Mouse (Mus musculus) myocyte (in vitro differentiated cells): ENCODE data around the gene Kdm1b. TPM values are rescaled to one million over a fixed set of nuclear protein-coding genes. Genes with fewer than 3 reads are reported as not detected.

Source experiments
- H3K27me3 ChIP-seq: one replicate; pipeline ENCODE4 v1.6.1; 2011; ENCODE audit not compliant: control insufficient read depth, insufficient read depth, insufficient read length
- H3K36me3 ChIP-seq: one replicate; pipeline ENCODE4 v1.6.1; 2011; ENCODE audit not compliant: control insufficient read depth, insufficient read depth
- H3K4me2 ChIP-seq: one replicate; pipeline ENCODE4 v1.6.1; 2011; ENCODE audit warnings: low read depth, control low read depth
- H3K4me3 ChIP-seq: one replicate; pipeline ENCODE4 v1.5.1; 2011; ENCODE audit warnings: mild to moderate bottlenecking, control low read depth, moderate library complexity
- H3K79me2 ChIP-seq: one replicate; pipeline ENCODE4 v1.6.1; 2011; ENCODE audit not compliant: control insufficient read depth, insufficient read depth
- H3ac ChIP-seq: one replicate; pipeline ENCODE4 v1.6.1; 2011; ENCODE audit not compliant: control insufficient read depth, insufficient read length
- CEBPB ChIP-seq: IDR thresholded peaks from 2 replicates; pipeline ENCODE4 v1.6.1; 2011; ENCODE audit warnings: mild to moderate bottlenecking, moderate library complexity; ENCODE audit not compliant: poor library complexity, insufficient read depth, severe bottlenecking
- E2F4 ChIP-seq: IDR thresholded peaks from one replicate; pipeline ENCODE4 v1.6.1; 2011; ENCODE audit warnings: mild to moderate bottlenecking, control low read depth, moderate library complexity; ENCODE audit not compliant: insufficient read depth
- MAX ChIP-seq: IDR thresholded peaks from one replicate; pipeline ENCODE4 v1.6.1; 2011; ENCODE audit warnings: low read depth, mild to moderate bottlenecking, control low read depth
- MYOD1 ChIP-seq, 3 experiments: IDR thresholded peaks; one replicate each; pipeline ENCODE4 v1.6.1; 2011; ENCODE audit warnings: control low read depth in 2 of 3, low read depth in 2 of 3, mild to moderate bottlenecking in 2 of 3, moderate library complexity in 1 of 3; ENCODE audit not compliant: insufficient read length in 2 of 3, control insufficient read depth in 1 of 3
- MYOG ChIP-seq, 3 experiments: IDR thresholded peaks; one replicate each; pipeline ENCODE4 v1.6.1; 2011; ENCODE audit warnings: control low read depth in 2 of 3, low read depth in 2 of 3, mild to moderate bottlenecking in 2 of 3; ENCODE audit not compliant: insufficient read length in 2 of 3, control insufficient read depth in 1 of 3, insufficient read depth in 1 of 3
- POLR2A ChIP-seq: IDR thresholded peaks from one replicate; pipeline ENCODE4 v1.6.1; 2011; ENCODE audit warnings: low read depth, mild to moderate bottlenecking, control low read depth, moderate library complexity; ENCODE audit not compliant: insufficient read length
- POLR2AphosphoS2 ChIP-seq: IDR thresholded peaks from one replicate; pipeline ENCODE4 v1.6.1; 2011; ENCODE audit warnings: low read depth, control low read depth; ENCODE audit not compliant: insufficient read length
- REST ChIP-seq: IDR thresholded peaks from one replicate; pipeline ENCODE4 v1.6.1; 2011; ENCODE audit warnings: mild to moderate bottlenecking, control low read depth, moderate library complexity; ENCODE audit not compliant: insufficient read depth, insufficient read length
- SRF ChIP-seq: IDR thresholded peaks from one replicate; pipeline ENCODE4 v1.6.1; 2011; ENCODE audit warnings: low read depth; ENCODE audit not compliant: control insufficient read depth, insufficient read length
- TCF12 ChIP-seq: IDR thresholded peaks from one replicate; pipeline ENCODE4 v1.6.1; 2011; ENCODE audit warnings: mild to moderate bottlenecking, control low read depth; ENCODE audit not compliant: poor library complexity, insufficient read depth, severe bottlenecking
- TCF3 ChIP-seq: IDR thresholded peaks from one replicate; pipeline ENCODE4 v1.6.1; 2011; ENCODE audit warnings: low read depth, control low read depth; ENCODE audit not compliant: insufficient read length
- USF1 ChIP-seq: IDR thresholded peaks from one replicate; pipeline ENCODE4 v1.6.1; 2011; ENCODE audit warnings: low read depth, mild to moderate bottlenecking, control low read depth, moderate library complexity
- polyA plus RNA-seq: library from polyadenylated mRNA; unstranded; fragments of >200 nt; fragmentation: generic; extraction: Trizol; gene quantifications from one replicate; pipeline ENCODE4 v1.2.1, GENCODE M21; 2012; ENCODE audit warnings: missing spikeins

Gene Kdm1b
- polyA plus RNA-seq, 1 experiment, result 5.0 TPM

- Histone ChIP-seq H3K4me3 (no peak overlapping the region), H3ac (no peak overlapping the region), H3K36me3 (peaks cover 9% of the 10 kb centered on the region), H3K27me3 (no peaks in the 10 kb centered on the region), H3K79me2 (no peaks in the 10 kb centered on the region), H3K4me2 (no peak overlapping the region)
- TF ChIP-seq POLR2A (no peak), TCF3 (no peak), MAX (no peak), REST (no peak), CEBPB (no peak), SRF (no peak), MYOG (IDR thresholded peaks at IDR 0.05; ENCODE audit: control insufficient read depth in 1 of 3, insufficient read depth in 1 of 3, insufficient read length in 2 of 3, low read depth in 2 of 3) (no peak), TCF12 (no peak), MYOD1 (IDR thresholded peaks at IDR 0.05; ENCODE audit: control insufficient read depth in 1 of 3, insufficient read length in 2 of 3, low read depth in 2 of 3) (no peak), USF1 (no peak), E2F4 (no peak), POLR2AphosphoS2 (no peak)
Measured at GRCm38 (mm10) chr13:47056126-47056525, 12.8 kb downstream of the Kdm1b start.

DNA sequence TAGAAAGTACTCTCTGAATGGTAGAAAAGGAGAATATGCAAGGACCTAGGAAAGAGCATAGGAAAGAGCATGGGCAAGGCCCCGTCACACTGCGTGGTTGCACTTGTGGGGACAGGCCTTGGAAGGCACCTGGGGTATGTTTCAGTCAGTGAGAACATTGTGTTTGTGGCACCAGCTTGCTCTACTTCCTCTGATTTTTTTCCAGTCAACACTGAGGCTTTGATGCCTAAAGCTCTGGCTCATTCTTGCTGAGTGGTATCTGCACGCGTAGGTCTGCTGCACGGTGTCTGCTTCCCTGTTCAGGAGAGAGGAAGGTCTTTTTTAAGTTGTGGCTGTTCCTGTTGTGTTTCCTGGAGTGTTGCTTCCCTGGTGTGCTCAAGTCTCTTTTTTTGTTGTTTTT is 13.5 kb downstream of the Kdm1b start:
- no peak overlapping the region for H3ac ChIP-seq
- H3K4me2 ChIP-seq, result no peak overlapping the region
- H3K79me2 ChIP-seq, result no peaks in the 10 kb centered on the region
- peaks cover 9% of the 10 kb centered on the region for H3K36me3 ChIP-seq
- no peak overlapping the region for H3K4me3 ChIP-seq
- no peaks in the 10 kb centered on the region for H3K27me3 ChIP-seq
- TF ChIP-seq MAX (no peak), TCF3 (no peak), REST (no peak), MYOG (IDR thresholded peaks at IDR 0.05; ENCODE audit: control insufficient read depth in 1 of 3, insufficient read depth in 1 of 3, insufficient read length in 2 of 3, low read depth in 2 of 3) (no peak), MYOD1 (IDR thresholded peaks at IDR 0.05; ENCODE audit: control insufficient read depth in 1 of 3, insufficient read length in 2 of 3, low read depth in 2 of 3) (no peak), TCF12 (no peak), CEBPB (no peak), E2F4 (no peak), SRF (no peak), POLR2AphosphoS2 (no peak), POLR2A (no peak), USF1 (no peak)

DNA sequence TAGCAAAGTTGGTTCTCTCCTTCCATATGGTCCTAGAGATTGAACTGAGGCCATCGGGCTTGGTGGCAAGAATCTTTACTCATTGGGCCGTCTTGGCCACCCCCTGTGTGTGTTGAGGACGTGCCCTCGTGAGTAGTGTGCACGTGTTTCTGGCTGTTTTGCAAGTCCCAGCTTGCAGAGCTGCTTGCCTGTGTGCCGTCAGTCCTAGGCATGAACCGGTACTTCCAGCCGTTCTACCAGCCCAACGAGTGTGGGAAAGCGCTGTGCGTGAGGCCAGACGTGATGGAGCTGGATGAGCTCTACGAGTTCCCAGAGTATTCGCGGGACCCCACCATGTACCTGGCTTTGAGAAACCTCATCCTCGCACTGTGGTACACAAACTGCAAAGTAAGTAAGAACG is 19.5 kb downstream of the Kdm1b start:
- H3K4me3 ChIP-seq, result no peak overlapping the region
- TF ChIP-seq CEBPB, result no peak
- TF ChIP-seq MYOG (IDR thresholded peaks at IDR 0.05; ENCODE audit: control insufficient read depth in 1 of 3, insufficient read depth in 1 of 3, insufficient read length in 2 of 3, low read depth in 2 of 3), result no peak
- TF ChIP-seq TCF3, result no peak
- no peak for TF ChIP-seq E2F4
- TF ChIP-seq TCF12, result no peak
- TF ChIP-seq POLR2A, result no peak
- no peak for TF ChIP-seq SRF
- TF ChIP-seq USF1, result no peak
- TF ChIP-seq MAX, result no peak
- no peak for TF ChIP-seq MYOD1 (IDR thresholded peaks at IDR 0.05; ENCODE audit: control insufficient read depth in 1 of 3, insufficient read length in 2 of 3, low read depth in 2 of 3)
- no peak for TF ChIP-seq REST
- TF ChIP-seq POLR2AphosphoS2, result no peak
- H3K79me2 ChIP-seq, result no peaks in the 10 kb centered on the region
- peaks cover 20% of the 10 kb centered on the region for H3K36me3 ChIP-seq
- H3K4me2 ChIP-seq, result no peak overlapping the region
- no peaks in the 10 kb centered on the region for H3K27me3 ChIP-seq
- H3ac ChIP-seq, result no peak overlapping the region

DNA sequence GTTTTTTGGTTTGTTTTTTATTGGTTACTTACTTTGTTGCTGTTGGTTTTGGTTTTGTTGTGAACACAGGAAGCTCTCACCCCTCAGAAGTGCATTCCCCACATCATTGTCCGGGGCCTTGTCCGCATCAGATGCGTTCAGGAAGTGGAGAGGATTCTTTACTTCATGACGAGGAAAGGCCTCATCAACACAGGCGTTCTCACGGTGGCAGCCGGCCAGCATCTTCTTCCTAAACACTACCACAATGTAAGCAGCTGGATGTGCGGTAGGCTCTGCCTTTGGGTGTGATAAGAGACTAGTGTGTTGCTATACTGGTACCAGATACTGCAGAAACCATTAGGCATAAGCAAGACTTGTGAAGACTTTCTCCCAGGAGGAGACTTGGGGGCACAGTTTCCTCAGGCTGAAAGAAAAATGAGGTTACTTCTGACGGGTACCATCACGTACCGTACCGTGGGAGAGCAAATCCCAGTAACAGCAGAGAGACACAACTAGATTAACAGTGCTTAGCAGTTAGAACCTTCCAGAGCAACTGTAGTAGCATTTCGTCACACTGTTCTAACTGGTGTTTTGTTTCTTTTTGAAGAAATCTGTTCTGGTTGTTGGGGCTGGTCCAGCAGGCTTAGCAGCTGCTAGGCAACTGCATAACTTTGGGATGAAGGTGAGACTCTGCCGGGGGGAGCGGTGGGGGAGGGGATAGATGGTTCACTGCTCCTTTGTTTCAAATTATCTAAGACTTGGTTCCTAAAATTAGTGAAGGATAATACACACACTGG is 20.9 kb downstream of the Kdm1b start:
- TF ChIP-seq REST, result no peak
- Histone ChIP-seq H3K36me3 (peaks cover 14% of the 10 kb centered on the region), H3K4me2 (no peak overlapping the region), H3K79me2 (no peaks in the 10 kb centered on the region), H3K27me3 (no peaks in the 10 kb centered on the region), H3K4me3 (no peak overlapping the region), H3ac (no peak overlapping the region)
